Mouse (Mus musculus) liver, adult 2 months (tissue): ENCODE measurements around the gene Lrrc43. TPM values are rescaled to one million over a fixed set of nuclear protein-coding genes. Genes with fewer than 3 reads are reported as not detected.

Experiments used
- DNase-seq: peaks from one replicate; pipeline ENCODE4 v3.0.0-alpha.2; 2011; ENCODE audit warnings: low read depth, low spot score; ENCODE audit errors: extremely low read depth
- H3K27ac ChIP-seq: fragments of 200-500 bp; replicated peaks from 2 replicates; pipeline ENCODE4 v1.5.1; 2012; ENCODE audit warnings: low read depth, mild to moderate bottlenecking, control low read depth, inconsistent platforms, low read length; ENCODE audit not compliant: insufficient read depth
- H3K27me3 ChIP-seq: fragments of 200-500 bp; 2 replicates; pipeline ENCODE4 v1.6.1; 2012; ENCODE audit warnings: mild to moderate bottlenecking, moderate library complexity, low read length, inconsistent platforms; ENCODE audit not compliant: control insufficient read depth, insufficient read depth
- H3K36me3 ChIP-seq: fragments of 200-500 bp; 2 replicates; pipeline ENCODE4 v1.6.1; 2012; ENCODE audit warnings: low read length, inconsistent platforms; ENCODE audit not compliant: control insufficient read depth, insufficient read depth
- H3K4me1 ChIP-seq: fragments of 200-500 bp; 2 replicates; pipeline ENCODE4 v1.6.1; 2011; ENCODE audit warnings: low read length; ENCODE audit not compliant: control insufficient read depth, insufficient read depth
- H3K4me3 ChIP-seq: fragments of 200-500 bp; 2 replicates; pipeline ENCODE4 v1.5.1; 2011; ENCODE audit warnings: low read depth, mild to moderate bottlenecking, control low read depth, low read length, moderate library complexity; ENCODE audit not compliant: insufficient read depth
- H3K79me2 ChIP-seq: fragments of 200-500 bp; 2 replicates; pipeline ENCODE4 v1.6.1; 2012; ENCODE audit warnings: inconsistent platforms, mild to moderate bottlenecking, low read length, moderate library complexity; ENCODE audit not compliant: control insufficient read depth, insufficient read depth
- H3K9ac ChIP-seq: fragments of 200-500 bp; 2 replicates; pipeline ENCODE4 v1.6.1; 2012; ENCODE audit warnings: low read depth, mild to moderate bottlenecking, control low read depth, inconsistent platforms, low read length
- CTCF ChIP-seq: fragments of 200-500 bp; IDR thresholded peaks from 2 replicates; pipeline ENCODE4 v1.5.1; 2011; ENCODE audit warnings: low read depth, low read length, control low read depth
- POLR2A ChIP-seq: fragments of 200-500 bp; IDR thresholded peaks from 2 replicates; pipeline ENCODE4 v1.6.1; 2011; ENCODE audit warnings: low read length, control low read depth; ENCODE audit not compliant: insufficient read depth; ENCODE audit errors: extremely low read depth
- WGBS: fragments of 180-500 bp; shearing (Covaris S2); methylation state at CpG from one replicate; pipeline ENCODE4 v1.1.7; 2018; 5-methylcytosine and 5-hydroxymethylcytosine counted together
- polyA plus RNA-seq: library from polyadenylated mRNA; depleted of rRNA; stranded (reverse); fragments of >200 nt; gene quantifications from 2 replicates; pipeline ENCODE4 v1.2.3, GENCODE M21; 2012
- total RNA-seq: library from RNA; depleted of rRNA; stranded (reverse); fragments of >200 nt; gene quantifications from 2 replicates; pipeline ENCODE4 v1.2.3, GENCODE M21; 2014

Lrrc43 gene
- total and polyA plus RNA-seq, 2 experiments, result not detected

DNA sequence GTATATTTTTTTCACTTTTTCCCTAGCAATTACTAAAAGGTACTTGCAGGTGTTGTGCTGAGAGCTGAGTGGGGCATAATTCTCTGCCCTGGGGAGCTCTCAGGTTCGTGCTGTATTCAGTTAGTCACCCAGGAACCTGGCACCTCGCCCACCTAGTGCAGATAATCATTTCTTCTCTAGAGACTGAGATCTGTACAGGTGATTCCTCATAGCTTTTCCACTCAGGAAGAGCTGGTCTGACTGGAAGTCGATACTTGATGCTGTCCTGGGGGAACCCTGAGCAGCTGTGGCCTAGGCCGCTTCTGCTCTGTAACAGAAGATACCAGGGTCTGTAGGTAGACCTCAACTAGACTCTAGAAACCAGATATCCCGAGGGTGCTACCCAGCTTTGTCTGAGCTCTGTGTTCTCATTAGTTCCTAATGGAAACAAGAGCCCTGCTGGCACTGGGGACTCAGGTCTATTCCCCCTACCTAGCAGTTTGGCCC, 44.2 kb upstream of the Lrrc43 start:
- WGBS, result 95% methylated on average over 5 of the region's 5 CpGs
- Histone ChIP-seq H3K4me1 (no peaks in the 10 kb centered on the region), H3K4me3 (no peak overlapping the region), H3K36me3 (peaks cover 16% of the 10 kb centered on the region), H3K27me3 (no peaks in the 10 kb centered on the region), H3K27ac (no peak overlapping the region), H3K9ac (no peak overlapping the region), H3K79me2 (no peaks in the 10 kb centered on the region)
- TF ChIP-seq POLR2A (no peak), CTCF (no peak)
- DNase-seq, result no peak

DNA sequence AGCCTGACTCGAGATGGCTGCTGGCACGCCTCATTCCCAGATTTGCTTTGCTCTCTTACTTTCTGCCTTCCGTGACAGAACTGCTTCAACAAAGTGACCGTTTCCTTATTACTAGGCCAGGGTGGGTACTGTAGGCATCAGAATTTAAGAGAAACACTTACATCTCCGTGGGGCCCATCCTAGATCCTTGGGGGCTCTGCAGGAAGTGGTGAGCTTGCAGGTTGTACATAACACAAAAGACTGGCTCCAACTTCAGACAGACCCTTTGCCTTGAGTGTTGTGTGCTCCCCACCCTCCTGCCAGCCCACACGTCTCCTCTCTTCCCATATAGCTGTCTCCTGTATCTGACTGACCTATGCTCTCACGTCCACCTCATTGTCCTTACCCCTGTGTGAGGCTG, 37.2 kb upstream of the Lrrc43 start:
- no peak overlapping the region for H3K9ac ChIP-seq
- H3K27ac ChIP-seq, result no peak overlapping the region
- H3K4me1 ChIP-seq, result no peaks in the 10 kb centered on the region
- TF ChIP-seq POLR2A, result no peak
- no peak for TF ChIP-seq CTCF
- H3K36me3 ChIP-seq, result peaks cover 22% of the 10 kb centered on the region; the same call in 1 of the 2 replicates
- no peaks in the 10 kb centered on the region for H3K79me2 ChIP-seq
- no peak overlapping the region for H3K4me3 ChIP-seq
- H3K27me3 ChIP-seq, result no peaks in the 10 kb centered on the region
- WGBS, result 94% methylated on average over 7 of the region's 7 CpGs
- DNase-seq, result no peak

DNA sequence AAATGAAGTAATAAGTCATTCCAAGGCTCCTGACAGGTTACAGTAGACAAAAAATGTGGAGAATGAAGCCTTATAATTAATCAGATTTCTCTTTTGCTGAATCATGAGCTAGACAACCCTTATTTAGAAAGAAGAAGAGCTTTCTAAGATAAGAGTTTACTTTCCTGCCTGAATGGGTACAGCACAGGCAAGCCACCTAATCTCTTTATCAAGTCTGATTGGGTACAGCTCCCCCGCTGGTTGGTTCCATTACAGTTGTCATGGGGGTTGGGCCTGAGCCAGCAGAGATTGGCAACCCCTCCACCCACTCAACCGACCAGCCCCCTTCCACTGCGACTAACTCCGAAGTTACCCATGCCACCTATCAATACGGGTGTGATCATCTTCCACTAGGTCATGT, 27.7 kb upstream of the Lrrc43 start:
- DNase-seq, result no peak
- Histone ChIP-seq H3K79me2 (no peaks in the 10 kb centered on the region), H3K27ac (no peak overlapping the region), H3K36me3 (no peaks in the 10 kb centered on the region), H3K27me3 (no peaks in the 10 kb centered on the region), H3K4me3 (no peak overlapping the region), H3K4me1 (no peaks in the 10 kb centered on the region), H3K9ac (no peak overlapping the region)
- TF ChIP-seq CTCF, result no peak
- no peak for TF ChIP-seq POLR2A
- WGBS, result 41% methylated on average over 5 of the region's 5 CpGs

DNA sequence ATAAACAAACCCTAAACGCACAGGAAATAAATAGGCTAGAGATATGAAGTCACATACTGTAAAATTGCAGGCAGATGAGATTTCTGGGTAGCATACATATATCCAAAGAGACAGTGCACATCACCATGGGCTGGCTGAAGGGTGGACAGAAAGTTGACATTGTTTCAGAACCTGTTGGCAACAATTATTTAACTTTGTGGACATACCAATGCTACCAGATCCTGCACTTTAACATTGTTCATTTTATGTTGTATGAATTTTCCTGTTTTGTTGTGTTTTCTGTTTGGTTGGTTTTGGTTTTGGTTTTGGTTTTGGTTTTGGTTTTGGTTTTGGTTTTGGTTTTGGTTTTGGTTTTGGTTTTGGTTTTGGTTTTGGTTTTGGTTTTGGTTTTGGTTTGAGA, 24.5 kb upstream of the Lrrc43 start:
- Histone ChIP-seq H3K36me3 (no peaks in the 10 kb centered on the region), H3K79me2 (no peaks in the 10 kb centered on the region), H3K4me3 (no peak overlapping the region), H3K9ac (no peak overlapping the region), H3K4me1 (no peaks in the 10 kb centered on the region), H3K27me3 (no peaks in the 10 kb centered on the region), H3K27ac (no peak overlapping the region)
- WGBS, result 87% methylated on average over 1 of the region's 1 CpGs
- DNase-seq, result no peak
- TF ChIP-seq CTCF (no peak), POLR2A (no peak)

- no peaks in the 10 kb centered on the region for H3K79me2 ChIP-seq
- H3K27ac ChIP-seq, result no peak overlapping the region
- no peaks in the 10 kb centered on the region for H3K27me3 ChIP-seq
- no peaks in the 10 kb centered on the region for H3K36me3 ChIP-seq
- DNase-seq, result no peak
- no peak overlapping the region for H3K4me3 ChIP-seq
- no peak overlapping the region; the same call in 1 of the 2 replicates for H3K9ac ChIP-seq
- no peaks in the 10 kb centered on the region for H3K4me1 ChIP-seq
- 12% methylated on average over 10 of the region's 10 CpGs for WGBS
- no peak for TF ChIP-seq CTCF
- TF ChIP-seq POLR2A, result no peak
These were observed 18.2 kb upstream of the Lrrc43 start for GRCm38 (mm10) chr5:123470784-123471400.

DNA sequence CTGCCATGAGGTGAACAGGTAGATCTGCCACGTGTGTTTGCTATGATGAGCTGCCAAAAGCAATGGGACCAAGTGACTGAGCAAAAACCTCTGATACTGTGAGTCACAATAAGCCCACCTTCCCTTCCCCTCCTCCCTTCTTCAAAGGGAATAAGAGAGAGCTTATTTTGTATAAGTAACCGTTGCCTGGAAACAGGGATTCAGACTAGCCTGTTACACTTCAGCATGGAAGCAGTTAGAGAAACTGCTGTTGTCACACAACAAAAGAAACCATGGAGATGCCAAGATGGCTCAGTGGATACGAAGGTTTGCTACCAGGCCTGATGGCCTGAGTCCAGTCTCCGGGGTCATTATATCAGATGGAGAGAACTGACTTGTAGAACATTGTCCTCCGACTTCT, 15.3 kb upstream of the Lrrc43 start:
- Histone ChIP-seq H3K9ac (no peak overlapping the region), H3K4me1 (no peaks in the 10 kb centered on the region), H3K79me2 (no peaks in the 10 kb centered on the region), H3K36me3 (no peaks in the 10 kb centered on the region), H3K27me3 (no peaks in the 10 kb centered on the region), H3K4me3 (no peak overlapping the region), H3K27ac (no peak overlapping the region)
- 81% methylated on average over 5 of the region's 5 CpGs for WGBS
- no peak for DNase-seq
- TF ChIP-seq POLR2A (no peak), CTCF (no peak)
